ENCODE assay signal across 16 mouse cellular contexts in the genomic region with DNA sequence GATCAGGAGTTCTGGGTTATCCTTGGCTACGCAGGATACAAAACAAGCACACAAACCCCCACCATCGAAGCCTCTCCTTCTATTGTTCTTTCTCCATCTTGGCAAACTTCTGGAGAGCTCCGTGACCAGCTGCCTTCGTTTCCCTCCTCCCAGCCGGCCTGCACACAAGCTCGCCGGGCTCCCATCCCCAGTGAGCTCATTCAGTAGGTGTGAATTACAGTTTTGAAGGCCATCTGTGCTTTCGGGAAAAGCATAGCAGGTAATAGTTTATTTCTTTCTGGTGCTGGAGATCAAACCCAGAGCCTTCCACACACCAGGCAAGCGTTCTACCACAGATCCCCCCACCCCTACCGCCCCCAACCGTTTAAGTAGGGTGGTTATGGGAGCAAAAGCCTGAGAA.
DNase-seq lines count a peak whose midpoint lies in the region; ATAC-seq and TF ChIP-seq lines count a peak whose summit lies in the region.
"Had no signal": no experiment of that assay in that cellular context is flagged by ENCODE, and none has a peak within 500 bp of the region (broad histone marks: within the 10 kb centered on the region; RNA-seq: fewer than 3 reads in every experiment).

No protein-coding gene starts in this region.

- peak overlapping the region; percentile 68; the same call in 1 of the 2 replicates for H3K27ac ChIP-seq in forebrain, embryonic 14.5 days (ENCODE audit: low read depth, low read length)
- no peak overlapping the region for H3K27ac ChIP-seq in forebrain, embryonic 12.5 days
- peak overlapping the region; percentile 94 for H3K27ac ChIP-seq in limb, embryonic 12.5 days
- no peak overlapping the region for H3K27ac ChIP-seq in hindbrain, postnatal 0 days
- H3K27ac ChIP-seq in hindbrain, embryonic 14.5 days = no peak overlapping the region
- H3K27ac ChIP-seq: hindbrain, embryonic 12.5 days; midbrain, embryonic 10.5 days had no signal

- intact Hi-C loops in left cerebral cortex, postnatal 4 days (cut with DNase I) = no loop called here

- no peaks in the 10 kb centered on the region for H3K9me3 ChIP-seq in forebrain, embryonic 14.5 days (replicated peaks; ENCODE audit: control insufficient read depth, low read length)
- H3K9me3 ChIP-seq in forebrain, embryonic 12.5 days = peaks cover 6% of the 10 kb centered on the region; the same call in 1 of the 2 replicates
- H3K9me3 ChIP-seq in limb, embryonic 12.5 days = peaks cover 4% of the 10 kb centered on the region; the same call in 1 of the 2 replicates
- no peaks in the 10 kb centered on the region for H3K9me3 ChIP-seq in hindbrain, postnatal 0 days (ENCODE audit: low read length)
- no peaks in the 10 kb centered on the region for H3K9me3 ChIP-seq in hindbrain, embryonic 14.5 days (ENCODE audit: control insufficient read depth, low read length)
- H3K9me3 ChIP-seq: midbrain, embryonic 10.5 days; neural tube, embryonic 13.5 days had no signal

- 65% methylated on average over 11 of the region's 11 CpGs for WGBS in forebrain, embryonic 14.5 days
- WGBS in forebrain, embryonic 12.5 days = 83% methylated on average over 11 of the region's 11 CpGs
- WGBS in limb, embryonic 12.5 days = 40% methylated on average over 11 of the region's 11 CpGs
- whole genome bisulfite sequencing in hindbrain, postnatal 0 days = 83% methylated on average over 11 of the region's 11 CpGs
- 92% methylated on average over 11 of the region's 11 CpGs for WGBS in hindbrain, embryonic 14.5 days

- peaks cover 12% of the 10 kb centered on the region for H3K4me1 ChIP-seq in forebrain, embryonic 14.5 days (ENCODE audit: control insufficient read depth, insufficient read depth, low read length)
- peaks cover 4% of the 10 kb centered on the region; the same call in 1 of the 2 replicates for H3K4me1 ChIP-seq in forebrain, embryonic 12.5 days
- H3K4me1 ChIP-seq in limb, embryonic 12.5 days (replicated peaks) = peaks cover 43% of the 10 kb centered on the region
- no peaks in the 10 kb centered on the region for H3K4me1 ChIP-seq in hindbrain, postnatal 0 days (ENCODE audit: insufficient read depth, low read length)
- H3K4me1 ChIP-seq in hindbrain, embryonic 14.5 days (replicated peaks; ENCODE audit: control insufficient read depth, insufficient read depth, low read length) = 0 out of 2 replicates have a peak, but pooled peaks cover 5% of the 10 kb centered on the region
- H3K4me1 ChIP-seq: midbrain, embryonic 10.5 days had no signal

- no peak for TF ChIP-seq CTCF in hindbrain, postnatal 0 days (IDR thresholded peaks at IDR 0.05; ENCODE audit: low read depth)

- no peaks in the 10 kb centered on the region for H3K27me3 ChIP-seq in forebrain, embryonic 14.5 days (replicated peaks; ENCODE audit: control insufficient read depth, insufficient read depth, low read length)
- no peaks in the 10 kb centered on the region for H3K27me3 ChIP-seq in forebrain, embryonic 12.5 days
- H3K27me3 ChIP-seq in limb, embryonic 12.5 days = no peaks in the 10 kb centered on the region; the same call in 1 of the 2 replicates
- H3K27me3 ChIP-seq in hindbrain, postnatal 0 days (ENCODE audit: insufficient read depth, low read length) = no peaks in the 10 kb centered on the region
- H3K27me3 ChIP-seq in hindbrain, embryonic 14.5 days (ENCODE audit: control insufficient read depth, insufficient read depth, low read length) = no peaks in the 10 kb centered on the region
- H3K27me3 ChIP-seq: hindbrain, embryonic 12.5 days; neural tube, embryonic 13.5 days; Patski had no signal

- ATAC-seq in forebrain, embryonic 14.5 days = peak; percentile 58; the same call in 1 of the 2 replicates
- no peak for ATAC-seq in forebrain, embryonic 12.5 days (ENCODE audit: low FRiP score)
- ATAC-seq in limb, embryonic 12.5 days (ENCODE audit: insufficient number of reproducible peaks, insufficient read depth, low FRiP score, low TSS enrichment, low read depth) = no peak
- ATAC-seq in hindbrain, postnatal 0 days = no peak
- no peak for ATAC-seq in hindbrain, embryonic 14.5 days (ENCODE audit: low FRiP score)
- ATAC-seq: intestine, embryonic 16.5 days; Patski had no signal

- no peak overlapping the region for H3K4me2 ChIP-seq in forebrain, embryonic 14.5 days (ENCODE audit: low read length)
- no peak overlapping the region for H3K4me2 ChIP-seq in forebrain, embryonic 12.5 days
- H3K4me2 ChIP-seq in limb, embryonic 12.5 days = no peak overlapping the region
- no peak overlapping the region for H3K4me2 ChIP-seq in hindbrain, postnatal 0 days (ENCODE audit: low read depth, low read length)
- H3K4me2 ChIP-seq in hindbrain, embryonic 14.5 days (replicated peaks) = no peak overlapping the region
- H3K4me2 ChIP-seq: hindbrain, embryonic 12.5 days had no signal

- no peaks in the 10 kb centered on the region for H3K36me3 ChIP-seq in forebrain, embryonic 14.5 days (ENCODE audit: control insufficient read depth, insufficient read depth, low read length)
- H3K36me3 ChIP-seq in forebrain, embryonic 12.5 days (replicated peaks) = no peaks in the 10 kb centered on the region
- no peaks in the 10 kb centered on the region for H3K36me3 ChIP-seq in limb, embryonic 12.5 days
- H3K36me3 ChIP-seq in hindbrain, postnatal 0 days (ENCODE audit: insufficient read depth, low read length) = no peaks in the 10 kb centered on the region
- no peaks in the 10 kb centered on the region for H3K36me3 ChIP-seq in hindbrain, embryonic 14.5 days (replicated peaks; ENCODE audit: control insufficient read depth, insufficient read depth)
- H3K36me3 ChIP-seq: hindbrain, embryonic 12.5 days; midbrain, embryonic 10.5 days; neural tube, embryonic 13.5 days had no signal

- no peak overlapping the region for H3K9ac ChIP-seq in forebrain, embryonic 14.5 days (ENCODE audit: low read length)
- no peak overlapping the region for H3K9ac ChIP-seq in forebrain, embryonic 12.5 days
- H3K9ac ChIP-seq in limb, embryonic 12.5 days (replicated peaks) = no peak overlapping the region
- no peak overlapping the region for H3K9ac ChIP-seq in hindbrain, postnatal 0 days (replicated peaks; ENCODE audit: low read length)
- H3K9ac ChIP-seq in hindbrain, embryonic 14.5 days = no peak overlapping the region
- H3K9ac ChIP-seq: hindbrain, embryonic 12.5 days; neural tube, embryonic 13.5 days had no signal

- no peak overlapping the region for H3K4me3 ChIP-seq in forebrain, embryonic 14.5 days (ENCODE audit: low read depth, low read length)
- no peak overlapping the region for H3K4me3 ChIP-seq in forebrain, embryonic 12.5 days (replicated peaks)
- H3K4me3 ChIP-seq in limb, embryonic 12.5 days (replicated peaks) = no peak overlapping the region
- no peak overlapping the region for H3K4me3 ChIP-seq in hindbrain, postnatal 0 days (ENCODE audit: low read length)
- H3K4me3 ChIP-seq in hindbrain, embryonic 14.5 days (replicated peaks; ENCODE audit: low read length) = no peak overlapping the region
- H3K4me3 ChIP-seq: hindbrain, embryonic 12.5 days; midbrain, embryonic 10.5 days; neural tube, embryonic 13.5 days had no signal

- peak; percentile 70 for DNase-seq in forebrain, embryonic 14.5 days (ENCODE audit: low spot score)
- DNase-seq in left cerebral cortex, adult 18-20 months (ENCODE audit: low spot score in 2 of 2) = peak; percentile 42 to 57
- no peak for DNase-seq in left cerebral cortex, postnatal 4 days
- peak; percentile 51 for DNase-seq in telencephalon, adult 2 months (ENCODE audit: low read depth, low spot score)
- DNase-seq in hindbrain, postnatal 0 days (ENCODE audit: low spot score) = no peak
- no peak for DNase-seq in hindbrain, embryonic 14.5 days (ENCODE audit: low spot score)
- DNase-seq: gastrocnemius, postnatal 10 days; kidney, postnatal 14 days; lung, postnatal 36 days had no signal

Comparison
In these comparisons a context has a peak if more than half of its experiments do, and no peak if none do; other contexts are left out.
1. DNase-seq: peak in forebrain, embryonic 14.5 days (single experiment), left cerebral cortex, adult 18-20 months (2 of 2) and telencephalon, adult 2 months (single experiment); none in left cerebral cortex, postnatal 4 days (single experiment), hindbrain, postnatal 0 days (single experiment) and hindbrain, embryonic 14.5 days (single experiment).
2. H3K27ac ChIP-seq: peak in forebrain, embryonic 14.5 days (single experiment) and limb, embryonic 12.5 days (single experiment); none in forebrain, embryonic 12.5 days (single experiment), hindbrain, postnatal 0 days (single experiment) and hindbrain, embryonic 14.5 days (single experiment).